Mouse (Mus musculus): ENCODE measurements at regions not wholly inside any gene's neighbourhood (a gene's known extent, or its start where the extent isn't known, plus 50 kb on each side); places are given as distances from the start of the nearest gene placed in this dataset.

- no peak overlapping the region for H3K4me2 ChIP-seq (ENCODE audit: low read length)
- no peak for ATAC-seq
- WGBS, result 74% methylated on average over 2 of the region's 2 CpGs
Measured at GRCm38 (mm10) chr10:16714526-16714925, 1008.5 kb upstream of the Cited2 start.

GRCm38 (mm10) chr10:16742246-16742645 lies 980.8 kb upstream of the Cited2 start:
- Histone ChIP-seq H3K27me3 (ENCODE audit: control insufficient read depth, insufficient read depth, low read depth, low read length) (no peaks in the 10 kb centered on the region), H3K36me3 (ENCODE audit: control insufficient read depth, insufficient read depth, low read length) (no peaks in the 10 kb centered on the region), H3K9me3 (replicated peaks; ENCODE audit: control insufficient read depth, low read length, poor library complexity, severe bottlenecking) (no peaks in the 10 kb centered on the region), H3K4me2 (ENCODE audit: low read length) (no peak overlapping the region), H3K4me1 (ENCODE audit: control insufficient read depth, insufficient read depth, low read length) (no peaks in the 10 kb centered on the region), H3K4me3 (ENCODE audit: low read depth, low read length) (no peak overlapping the region), H3K27ac (ENCODE audit: low read length) (no peak overlapping the region), H3K9ac (ENCODE audit: low read depth, low read length) (no peak overlapping the region)
- ATAC-seq, result no peak

More at GRCm38 (mm10) chr10:16714526-16714925, 1008.5 kb upstream of the Cited2 start:
- Histone ChIP-seq H3K9ac (ENCODE audit: low read depth, low read length) (no peak overlapping the region), H3K36me3 (ENCODE audit: control insufficient read depth, insufficient read depth, low read length) (no peaks in the 10 kb centered on the region), H3K9me3 (replicated peaks; ENCODE audit: control insufficient read depth, low read length, poor library complexity, severe bottlenecking) (no peaks in the 10 kb centered on the region), H3K4me1 (ENCODE audit: control insufficient read depth, insufficient read depth, low read length) (no peaks in the 10 kb centered on the region), H3K27ac (ENCODE audit: low read length) (no peak overlapping the region), H3K4me3 (ENCODE audit: low read depth, low read length) (no peak overlapping the region), H3K27me3 (ENCODE audit: control insufficient read depth, insufficient read depth, low read depth, low read length) (no peaks in the 10 kb centered on the region)

GRCm38 (mm10) chr10:16751546-16751945 lies 971.5 kb upstream of the Cited2 start:
- Histone ChIP-seq H3K27ac (ENCODE audit: low read length) (no peak overlapping the region), H3K9ac (ENCODE audit: low read depth, low read length) (no peak overlapping the region), H3K4me3 (ENCODE audit: low read depth, low read length) (no peak overlapping the region), H3K27me3 (ENCODE audit: control insufficient read depth, insufficient read depth, low read depth, low read length) (no peaks in the 10 kb centered on the region), H3K36me3 (ENCODE audit: control insufficient read depth, insufficient read depth, low read length) (no peaks in the 10 kb centered on the region), H3K4me2 (ENCODE audit: low read length) (no peak overlapping the region), H3K9me3 (replicated peaks; ENCODE audit: control insufficient read depth, low read length, poor library complexity, severe bottlenecking) (no peaks in the 10 kb centered on the region), H3K4me1 (ENCODE audit: control insufficient read depth, insufficient read depth, low read length) (no peaks in the 10 kb centered on the region)
- no peak for ATAC-seq

- no peak overlapping the region for H3K9ac ChIP-seq (ENCODE audit: low read depth, low read length)
- no peak overlapping the region for H3K4me3 ChIP-seq (ENCODE audit: low read depth, low read length)
- H3K27ac ChIP-seq (ENCODE audit: low read length), result no peak overlapping the region
- H3K36me3 ChIP-seq (ENCODE audit: control insufficient read depth, insufficient read depth, low read length), result no peaks in the 10 kb centered on the region
- no peak overlapping the region for H3K4me2 ChIP-seq (ENCODE audit: low read length)
- H3K9me3 ChIP-seq (replicated peaks; ENCODE audit: control insufficient read depth, low read length, poor library complexity, severe bottlenecking), result no peaks in the 10 kb centered on the region
- no peak for ATAC-seq
- no peaks in the 10 kb centered on the region for H3K27me3 ChIP-seq (ENCODE audit: control insufficient read depth, insufficient read depth, low read depth, low read length)
- no peaks in the 10 kb centered on the region for H3K4me1 ChIP-seq (ENCODE audit: control insufficient read depth, insufficient read depth, low read length)
- WGBS, result 56% methylated on average over 4 of the region's 4 CpGs
Measured at GRCm38 (mm10) chr10:16789641-16790243, 933.3 kb upstream of the Cited2 start.

- Histone ChIP-seq H3K9ac (ENCODE audit: low read depth, low read length) (no peak overlapping the region), H3K27ac (ENCODE audit: low read length) (no peak overlapping the region), H3K4me3 (ENCODE audit: low read depth, low read length) (no peak overlapping the region), H3K9me3 (replicated peaks; ENCODE audit: control insufficient read depth, low read length, poor library complexity, severe bottlenecking) (no peaks in the 10 kb centered on the region), H3K4me1 (ENCODE audit: control insufficient read depth, insufficient read depth, low read length) (no peaks in the 10 kb centered on the region), H3K4me2 (ENCODE audit: low read length) (no peak overlapping the region), H3K27me3 (ENCODE audit: control insufficient read depth, insufficient read depth, low read depth, low read length) (no peaks in the 10 kb centered on the region), H3K36me3 (ENCODE audit: control insufficient read depth, insufficient read depth, low read length) (no peaks in the 10 kb centered on the region)
- no peak for ATAC-seq
- WGBS, result 79% methylated on average over 2 of the region's 2 CpGs
Measured at GRCm38 (mm10) chr10:16803978-16804377, 919.0 kb upstream of the Cited2 start.

- Histone ChIP-seq H3K36me3 (ENCODE audit: control insufficient read depth, insufficient read depth, low read length) (no peaks in the 10 kb centered on the region), H3K4me1 (ENCODE audit: control insufficient read depth, insufficient read depth, low read length) (no peaks in the 10 kb centered on the region), H3K4me3 (ENCODE audit: low read depth, low read length) (no peak overlapping the region), H3K9ac (ENCODE audit: low read depth, low read length) (no peak overlapping the region), H3K27ac (ENCODE audit: low read length) (no peak overlapping the region), H3K9me3 (replicated peaks; ENCODE audit: control insufficient read depth, low read length, poor library complexity, severe bottlenecking) (no peaks in the 10 kb centered on the region), H3K4me2 (ENCODE audit: low read length) (no peak overlapping the region), H3K27me3 (ENCODE audit: control insufficient read depth, insufficient read depth, low read depth, low read length) (no peaks in the 10 kb centered on the region)
- no peak for ATAC-seq
- WGBS, result 74% methylated on average over 2 of the region's 2 CpGs
Measured at GRCm38 (mm10) chr10:16810716-16811115, 912.3 kb upstream of the Cited2 start.

- WGBS, result 91% methylated on average over 2 of the region's 2 CpGs
- H3K4me1 ChIP-seq (ENCODE audit: control insufficient read depth, insufficient read depth, low read length), result no peaks in the 10 kb centered on the region
- H3K9ac ChIP-seq (ENCODE audit: low read depth, low read length), result no peak overlapping the region
- H3K4me3 ChIP-seq (ENCODE audit: low read depth, low read length), result no peak overlapping the region
- no peak overlapping the region for H3K27ac ChIP-seq (ENCODE audit: low read length)
- H3K4me2 ChIP-seq (ENCODE audit: low read length), result no peak overlapping the region
- no peak for ATAC-seq
- H3K9me3 ChIP-seq (replicated peaks; ENCODE audit: control insufficient read depth, low read length, poor library complexity, severe bottlenecking), result no peaks in the 10 kb centered on the region
- no peaks in the 10 kb centered on the region for H3K36me3 ChIP-seq (ENCODE audit: control insufficient read depth, insufficient read depth, low read length)
- H3K27me3 ChIP-seq (ENCODE audit: control insufficient read depth, insufficient read depth, low read depth, low read length), result no peaks in the 10 kb centered on the region
Measured at GRCm38 (mm10) chr10:16814013-16814412, 909.0 kb upstream of the Cited2 start.

- Histone ChIP-seq H3K27me3 (ENCODE audit: control insufficient read depth, insufficient read depth, low read depth, low read length) (no peaks in the 10 kb centered on the region), H3K4me1 (ENCODE audit: control insufficient read depth, insufficient read depth, low read length) (no peaks in the 10 kb centered on the region), H3K27ac (ENCODE audit: low read length) (no peak overlapping the region), H3K9me3 (replicated peaks; ENCODE audit: control insufficient read depth, low read length, poor library complexity, severe bottlenecking) (no peaks in the 10 kb centered on the region), H3K36me3 (ENCODE audit: control insufficient read depth, insufficient read depth, low read length) (no peaks in the 10 kb centered on the region), H3K4me2 (ENCODE audit: low read length) (no peak overlapping the region), H3K4me3 (ENCODE audit: low read depth, low read length) (no peak overlapping the region), H3K9ac (ENCODE audit: low read depth, low read length) (no peak overlapping the region)
- WGBS, result 81% methylated on average over 1 of the region's 1 CpGs
- no peak for ATAC-seq
Measured at GRCm38 (mm10) chr10:16861534-16861933, 861.5 kb upstream of the Cited2 start.

- Histone ChIP-seq H3K9me3 (replicated peaks; ENCODE audit: control insufficient read depth, low read length, poor library complexity, severe bottlenecking) (no peaks in the 10 kb centered on the region), H3K4me3 (ENCODE audit: low read depth, low read length) (no peak overlapping the region), H3K36me3 (ENCODE audit: control insufficient read depth, insufficient read depth, low read length) (no peaks in the 10 kb centered on the region), H3K4me2 (ENCODE audit: low read length) (no peak overlapping the region), H3K4me1 (ENCODE audit: control insufficient read depth, insufficient read depth, low read length) (no peaks in the 10 kb centered on the region), H3K9ac (ENCODE audit: low read depth, low read length) (no peak overlapping the region), H3K27me3 (ENCODE audit: control insufficient read depth, insufficient read depth, low read depth, low read length) (no peaks in the 10 kb centered on the region), H3K27ac (ENCODE audit: low read length) (no peak overlapping the region)
- WGBS, result 79% methylated on average over 2 of the region's 2 CpGs
- no peak for ATAC-seq
Measured at GRCm38 (mm10) chr10:16866914-16867313, 856.1 kb upstream of the Cited2 start.

All from midbrain, embryonic 16.5 days (tissue).